Comparison of ENCODE assay signal across 18 mouse cellular contexts in the genomic region with DNA sequence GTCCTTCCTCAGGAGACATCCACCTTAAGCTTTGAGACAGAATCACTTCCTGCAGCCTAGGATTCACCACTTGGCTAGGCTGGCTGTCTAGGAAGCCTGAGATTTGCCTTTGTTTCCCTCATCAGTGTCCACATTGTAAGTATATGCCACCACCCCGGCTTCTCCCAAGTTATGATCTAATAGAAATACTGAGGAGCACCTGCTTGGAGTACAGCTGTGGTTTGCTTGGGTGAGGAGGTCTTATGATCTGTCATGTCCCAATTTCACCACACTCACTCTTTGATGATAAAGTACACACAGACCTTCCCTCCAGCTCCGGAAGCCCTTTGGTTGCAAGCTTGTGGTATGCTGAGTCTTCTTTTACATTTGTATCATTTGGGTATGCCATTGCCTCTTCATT.
DNase-seq lines count a peak whose midpoint lies in the region; ATAC-seq and TF ChIP-seq lines count a peak whose summit lies in the region.
"Had no signal": no experiment of that assay in that cellular context is flagged by ENCODE, and none has a peak within 500 bp of the region (broad histone marks: within the 10 kb centered on the region; RNA-seq: fewer than 3 reads in every experiment).

No protein-coding gene starts in this region.

- TF ChIP-seq POLR2A in thymus, adult 2 months (IDR thresholded peaks at IDR 0.05; ENCODE audit: control insufficient read depth, extremely low read depth, insufficient read depth, low read length, poor library complexity) = no peak

- no peaks in the 10 kb centered on the region for H3K4me1 ChIP-seq in lung, embryonic 16.5 days (replicated peaks; ENCODE audit: control insufficient read depth, insufficient read depth, low read length)
- peaks cover 9% of the 10 kb centered on the region for H3K4me1 ChIP-seq in thymus, adult 2 months (replicated peaks; ENCODE audit: control insufficient read depth, insufficient read depth, low read length)
- no peaks in the 10 kb centered on the region for H3K4me1 ChIP-seq in midbrain, embryonic 10.5 days
- H3K4me1 ChIP-seq: forebrain, embryonic 13.5 days; heart, embryonic 10.5 days; hindbrain, embryonic 13.5 days had no signal

- DNase-seq in lung, postnatal 14 days = no peak
- DNase-seq in thymus, adult 2 months = peak; percentile 58
- peak; percentile 67 for DNase-seq in thymus, postnatal 25 days
- DNase-seq in midbrain, embryonic 10.5 days (ENCODE audit: low spot score) = no peak
- no peak for DNase-seq in urinary bladder, postnatal 10 days (ENCODE audit: low spot score)
- DNase-seq in frontal cortex, postnatal 10 days (ENCODE audit: low spot score in 2 of 2) = no peak
- DNase-seq: adrenal gland, adult 8-10 months; adrenal gland, postnatal 36 days; cerebellum, adult 2 months; cerebellum, postnatal 10 days; gastrocnemius, postnatal 36 days; heart, adult 11 months; heart, postnatal 14 days had no signal

- no peaks in the 10 kb centered on the region for H3K36me3 ChIP-seq in lung, embryonic 16.5 days (ENCODE audit: control insufficient read depth, insufficient read depth, low read length)
- no peaks in the 10 kb centered on the region for H3K36me3 ChIP-seq in thymus, adult 2 months (ENCODE audit: control insufficient read depth, insufficient read depth, low read length)
- H3K36me3 ChIP-seq in midbrain, embryonic 10.5 days = no peaks in the 10 kb centered on the region
- H3K36me3 ChIP-seq: embryonic facial prominence, embryonic 10.5 days; heart, embryonic 10.5 days; hindbrain, embryonic 13.5 days had no signal

- H3K9me3 ChIP-seq in lung, embryonic 16.5 days (ENCODE audit: control insufficient read depth, low read length) = no peaks in the 10 kb centered on the region
- H3K9me3 ChIP-seq in midbrain, embryonic 10.5 days (replicated peaks) = no peaks in the 10 kb centered on the region
- H3K9me3 ChIP-seq: embryonic facial prominence, embryonic 10.5 days; forebrain, embryonic 13.5 days; heart, embryonic 10.5 days; hindbrain, embryonic 13.5 days had no signal

- H3K27me3 ChIP-seq in lung, embryonic 16.5 days (ENCODE audit: control insufficient read depth, insufficient read depth, low read depth, low read length) = no peaks in the 10 kb centered on the region
- H3K27me3 ChIP-seq in thymus, adult 2 months (ENCODE audit: control insufficient read depth, insufficient read depth, low read length) = no peaks in the 10 kb centered on the region
- H3K27me3 ChIP-seq in midbrain, embryonic 10.5 days (ENCODE audit: low read depth, poor library complexity, severe bottlenecking) = no peaks in the 10 kb centered on the region
- H3K27me3 ChIP-seq: forebrain, embryonic 13.5 days; hindbrain, embryonic 13.5 days had no signal

- ATAC-seq in lung, embryonic 16.5 days (ENCODE audit: low read depth) = no peak
- ATAC-seq: forebrain, embryonic 13.5 days had no signal

- no peak for TF ChIP-seq CTCF in thymus, adult 2 months (IDR thresholded peaks at IDR 0.05; ENCODE audit: borderline replicate concordance, control insufficient read depth, extremely low read depth, insufficient read depth, low read length, poor library complexity)

- no peak overlapping the region for H3K4me3 ChIP-seq in lung, embryonic 16.5 days (ENCODE audit: low read length)
- H3K4me3 ChIP-seq in thymus, adult 2 months (ENCODE audit: control insufficient read depth, insufficient read depth, low read length) = no peak overlapping the region
- H3K4me3 ChIP-seq in midbrain, embryonic 10.5 days = no peak overlapping the region
- H3K4me3 ChIP-seq: embryonic facial prominence, embryonic 10.5 days; forebrain, embryonic 13.5 days; heart, embryonic 10.5 days; hindbrain, embryonic 13.5 days had no signal

- no peak overlapping the region for H3K9ac ChIP-seq in lung, embryonic 16.5 days (ENCODE audit: low read length)
- H3K9ac ChIP-seq: forebrain, embryonic 13.5 days; hindbrain, embryonic 13.5 days had no signal

- peak overlapping the region; percentile 13; the same call in 1 of the 2 replicates for H3K27ac ChIP-seq in lung, embryonic 16.5 days (ENCODE audit: low read length)
- H3K27ac ChIP-seq in thymus, adult 2 months (ENCODE audit: control insufficient read depth, insufficient read depth, low read length) = peak overlapping the region; percentile 5; the same call in 1 of the 2 replicates
- no peak overlapping the region for H3K27ac ChIP-seq in midbrain, embryonic 10.5 days (replicated peaks)
- H3K27ac ChIP-seq: embryonic facial prominence, embryonic 10.5 days; forebrain, embryonic 13.5 days; heart, embryonic 10.5 days; hindbrain, embryonic 13.5 days had no signal

- H3K4me2 ChIP-seq in lung, embryonic 16.5 days (ENCODE audit: low read depth, low read length) = no peak overlapping the region
- H3K4me2 ChIP-seq: forebrain, embryonic 13.5 days; hindbrain, embryonic 13.5 days had no signal

- WGBS in lung, embryonic 16.5 days = 89% methylated on average over 2 of the region's 2 CpGs
- 12% methylated on average over 2 of the region's 2 CpGs for whole genome bisulfite sequencing in thymus, adult 2 months
- 92% methylated on average over 2 of the region's 2 CpGs for WGBS in midbrain, embryonic 10.5 days

Comparison
In these comparisons a context has a peak if more than half of its experiments do, and no peak if none do; other contexts are left out.
1. DNase-seq: peak in thymus, adult 2 months (single experiment) and thymus, postnatal 25 days (single experiment); none in lung, postnatal 14 days (single experiment), midbrain, embryonic 10.5 days (single experiment), urinary bladder, postnatal 10 days (single experiment) and frontal cortex, postnatal 10 days (0 of 2).